Mouse (Mus musculus): Measurements from ENCODE around the gene Yipf3. TPM values are rescaled to one million over a fixed set of nuclear protein-coding genes. Genes with fewer than 3 reads are reported as not detected.

Yipf3 gene
- polyA plus RNA-seq, 1 experiment from 2014 or later: 95.7 TPM

DNA sequence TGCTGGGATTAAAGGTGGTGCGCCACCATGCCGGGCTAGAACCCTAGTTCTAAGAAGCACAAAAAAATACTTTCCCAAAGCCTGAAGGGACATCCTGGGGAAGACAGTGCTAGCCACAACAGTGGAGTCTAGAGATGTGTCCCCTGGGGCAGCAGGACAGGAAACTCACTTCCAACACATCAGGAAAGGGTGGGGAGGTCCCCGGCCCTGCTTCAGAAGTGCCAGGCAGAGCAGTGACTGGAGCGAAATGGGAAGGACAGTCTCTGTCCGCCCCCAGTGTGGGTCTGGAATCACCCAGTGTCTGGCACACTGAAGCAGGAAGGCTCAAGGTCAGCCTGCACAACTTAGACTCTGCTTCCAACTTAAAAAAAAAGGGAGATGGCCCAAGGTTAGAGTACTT, 24.8 kb downstream of the Yipf3 start:
- no peaks in the 10 kb centered on the region for H3K9me3 ChIP-seq
- no peak for ATAC-seq (ENCODE audit: insufficient number of reproducible peaks, insufficient read depth, low FRiP score, low TSS enrichment, low read depth)
- H3K9ac ChIP-seq: no peak overlapping the region
- H3K4me2 ChIP-seq: no peak overlapping the region
- no peak overlapping the region for H3K4me3 ChIP-seq
- H3K27me3 ChIP-seq: no peaks in the 10 kb centered on the region
- peaks cover 80% of the 10 kb centered on the region for H3K4me1 ChIP-seq
- no peak overlapping the region for H3K27ac ChIP-seq
- 76% methylated on average over 5 of the region's 5 CpGs for WGBS
- H3K36me3 ChIP-seq: peaks cover 52% of the 10 kb centered on the region

DNA sequence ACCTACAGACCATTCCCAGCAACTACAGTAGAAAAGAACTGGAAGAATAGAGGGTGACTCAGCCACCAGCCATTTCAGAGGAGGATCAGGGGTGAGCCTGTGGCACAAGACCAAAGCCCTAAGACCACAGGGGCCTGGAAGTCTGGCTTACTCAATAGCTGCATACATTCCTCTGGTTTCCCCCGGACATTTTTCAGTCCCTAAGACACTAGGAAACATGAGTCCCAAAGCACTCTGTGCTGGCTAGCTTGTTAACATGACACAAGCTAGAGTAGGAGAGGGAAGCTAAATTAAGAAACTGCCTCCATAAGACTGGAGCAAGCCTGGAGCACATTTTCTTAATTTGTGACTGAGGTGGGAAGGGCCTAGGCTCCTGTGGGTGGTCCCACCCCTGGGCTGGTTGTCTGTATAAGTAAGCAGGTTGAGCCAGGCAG, 25.9 kb downstream of the Yipf3 start:
- no peaks in the 10 kb centered on the region for H3K27me3 ChIP-seq
- H3K4me2 ChIP-seq: 0 out of 2 replicates have a peak overlapping the region, but pooled peaks have one; percentile 10
- peak overlapping the region; percentile 7; the same call in 1 of the 2 replicates for H3K9ac ChIP-seq
- H3K4me1 ChIP-seq: peaks cover 84% of the 10 kb centered on the region
- no peaks in the 10 kb centered on the region for H3K9me3 ChIP-seq
- WGBS: 12% methylated on average over 1 of the region's 1 CpGs
- peak overlapping the region; percentile 77 for H3K27ac ChIP-seq
- H3K36me3 ChIP-seq: peaks cover 53% of the 10 kb centered on the region
- no peak overlapping the region for H3K4me3 ChIP-seq
- ATAC-seq (ENCODE audit: insufficient number of reproducible peaks, insufficient read depth, low FRiP score, low TSS enrichment, low read depth): 0 out of 2 replicates have a peak, but pooled peaks have one; percentile 50

DNA sequence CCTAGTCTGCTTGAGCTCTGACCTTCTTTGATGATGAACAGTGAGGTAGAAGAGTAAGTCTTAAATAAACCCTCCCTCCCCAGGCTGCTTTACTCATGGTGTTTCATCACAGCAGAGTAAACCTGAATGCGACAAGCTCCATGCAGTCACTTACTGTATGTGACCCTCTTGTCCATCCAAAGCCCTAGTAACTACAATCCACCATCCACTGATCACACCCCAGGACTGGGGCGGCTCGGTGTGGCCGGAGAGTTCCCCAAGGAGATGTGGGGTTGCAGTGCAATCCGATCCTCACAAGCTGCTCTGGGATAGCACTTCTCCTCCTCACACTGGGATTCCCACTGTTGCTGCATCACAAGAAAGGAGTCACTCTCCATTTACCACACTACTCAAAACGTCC, 26.6 kb downstream of the Yipf3 start:
- Histone ChIP-seq H3K4me3 (no peak overlapping the region), H3K36me3 (peaks cover 53% of the 10 kb centered on the region)

DNA sequence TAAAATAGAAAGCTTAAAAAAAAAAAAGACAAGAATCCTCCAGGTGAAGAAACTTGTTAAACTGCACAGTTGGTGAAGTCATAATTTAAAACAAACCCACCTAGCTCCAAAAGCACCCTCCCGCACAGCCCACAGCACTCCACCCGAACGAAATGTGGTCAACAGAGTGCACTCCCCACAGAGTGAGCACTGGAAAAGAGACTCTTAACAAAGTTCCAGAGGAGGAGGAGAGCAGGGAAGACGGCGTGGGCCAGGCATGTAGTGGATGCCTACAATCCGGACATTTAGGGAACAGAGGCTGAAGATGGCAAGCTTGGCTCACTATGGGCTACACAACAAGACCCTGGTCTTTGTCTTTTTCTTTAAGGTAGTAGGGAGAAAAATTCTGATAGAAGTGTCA, 27.2 kb downstream of the Yipf3 start:
- Histone ChIP-seq H3K4me1 (peaks cover 79% of the 10 kb centered on the region), H3K9ac (peak overlapping the region; percentile 32; the same call in 1 of the 2 replicates), H3K4me3 (no peak overlapping the region), H3K9me3 (no peaks in the 10 kb centered on the region), H3K36me3 (peaks cover 53% of the 10 kb centered on the region), H3K4me2 (no peak overlapping the region), H3K27ac (peak overlapping the region; percentile 77), H3K27me3 (no peaks in the 10 kb centered on the region)
- WGBS: 61% methylated on average over 6 of the region's 6 CpGs
- ATAC-seq (ENCODE audit: insufficient number of reproducible peaks, insufficient read depth, low FRiP score, low TSS enrichment, low read depth): no peak

More for the DNA sequence above, 26.6 kb downstream of the Yipf3 start:
- H3K4me2 ChIP-seq: 0 out of 2 replicates have a peak overlapping the region, but pooled peaks have one; percentile 10
- 33% methylated on average over 6 of the region's 6 CpGs for WGBS
- no peaks in the 10 kb centered on the region for H3K27me3 ChIP-seq
- no peak for ATAC-seq (ENCODE audit: insufficient number of reproducible peaks, insufficient read depth, low FRiP score, low TSS enrichment, low read depth)
- H3K27ac ChIP-seq: peak overlapping the region; percentile 77
- peaks cover 84% of the 10 kb centered on the region for H3K4me1 ChIP-seq
- H3K9me3 ChIP-seq: no peaks in the 10 kb centered on the region
- peak overlapping the region; percentile 54 for H3K9ac ChIP-seq

DNA sequence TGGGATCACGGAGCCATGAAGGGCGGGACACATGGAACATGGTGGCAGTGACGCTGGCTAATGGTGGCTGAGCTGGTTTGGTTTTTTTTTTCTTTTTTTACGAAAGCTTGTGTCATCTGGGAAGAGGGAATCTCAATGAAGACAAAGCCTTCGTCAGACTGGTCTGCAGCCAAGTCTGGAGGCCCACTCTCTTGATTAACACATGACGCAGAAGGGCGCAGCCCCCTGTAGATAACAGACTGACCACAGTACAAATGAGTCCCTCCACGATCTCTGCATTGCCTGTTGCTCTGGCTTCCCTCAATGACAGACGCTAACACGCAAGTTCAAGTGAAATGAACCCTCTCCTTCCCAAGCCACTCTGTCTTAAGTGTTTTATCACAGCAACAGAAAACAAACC, 27.6 kb downstream of the Yipf3 start:
- no peak for ATAC-seq (ENCODE audit: insufficient number of reproducible peaks, insufficient read depth, low FRiP score, low TSS enrichment, low read depth)
- H3K4me1 ChIP-seq: peaks cover 78% of the 10 kb centered on the region
- H3K9ac ChIP-seq: peak overlapping the region; percentile 32; the same call in 1 of the 2 replicates
- no peaks in the 10 kb centered on the region for H3K27me3 ChIP-seq
- H3K9me3 ChIP-seq: no peaks in the 10 kb centered on the region
- peaks cover 53% of the 10 kb centered on the region for H3K36me3 ChIP-seq
- H3K4me3 ChIP-seq: no peak overlapping the region
- peak overlapping the region; percentile 77 for H3K27ac ChIP-seq
- no peak overlapping the region for H3K4me2 ChIP-seq
- 90% methylated on average over 10 of the region's 10 CpGs for WGBS

DNA sequence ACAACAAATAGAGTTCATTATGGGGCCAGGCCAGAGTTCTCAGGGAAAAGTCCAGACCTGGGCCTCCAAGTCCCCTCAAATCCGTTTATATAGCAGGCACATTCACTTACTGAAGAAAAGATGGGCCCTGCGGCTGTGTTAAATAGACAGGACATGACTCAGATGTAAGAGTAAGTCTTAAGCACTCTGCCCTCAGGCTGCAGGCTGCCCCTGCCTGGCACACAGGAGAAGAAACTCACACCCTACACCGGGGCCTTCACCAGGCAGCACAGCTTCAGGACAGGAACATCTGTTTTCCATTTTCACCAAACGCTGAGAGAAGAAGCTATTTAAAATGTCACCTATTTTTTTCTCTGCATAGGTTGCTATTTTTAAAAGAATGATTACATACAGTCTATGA, 29.7 kb downstream of the Yipf3 start:
- Histone ChIP-seq H3K9me3 (no peaks in the 10 kb centered on the region), H3K4me3 (no peak overlapping the region), H3K27me3 (no peaks in the 10 kb centered on the region), H3K4me1 (peaks cover 85% of the 10 kb centered on the region), H3K4me2 (peak overlapping the region; percentile 35), H3K27ac (peak overlapping the region; percentile 90), H3K9ac (peak overlapping the region; percentile 52), H3K36me3 (peaks cover 38% of the 10 kb centered on the region)
- 9% methylated on average over 4 of the region's 4 CpGs for WGBS
- no peak for ATAC-seq (ENCODE audit: insufficient number of reproducible peaks, insufficient read depth, low FRiP score, low TSS enrichment, low read depth)

DNA sequence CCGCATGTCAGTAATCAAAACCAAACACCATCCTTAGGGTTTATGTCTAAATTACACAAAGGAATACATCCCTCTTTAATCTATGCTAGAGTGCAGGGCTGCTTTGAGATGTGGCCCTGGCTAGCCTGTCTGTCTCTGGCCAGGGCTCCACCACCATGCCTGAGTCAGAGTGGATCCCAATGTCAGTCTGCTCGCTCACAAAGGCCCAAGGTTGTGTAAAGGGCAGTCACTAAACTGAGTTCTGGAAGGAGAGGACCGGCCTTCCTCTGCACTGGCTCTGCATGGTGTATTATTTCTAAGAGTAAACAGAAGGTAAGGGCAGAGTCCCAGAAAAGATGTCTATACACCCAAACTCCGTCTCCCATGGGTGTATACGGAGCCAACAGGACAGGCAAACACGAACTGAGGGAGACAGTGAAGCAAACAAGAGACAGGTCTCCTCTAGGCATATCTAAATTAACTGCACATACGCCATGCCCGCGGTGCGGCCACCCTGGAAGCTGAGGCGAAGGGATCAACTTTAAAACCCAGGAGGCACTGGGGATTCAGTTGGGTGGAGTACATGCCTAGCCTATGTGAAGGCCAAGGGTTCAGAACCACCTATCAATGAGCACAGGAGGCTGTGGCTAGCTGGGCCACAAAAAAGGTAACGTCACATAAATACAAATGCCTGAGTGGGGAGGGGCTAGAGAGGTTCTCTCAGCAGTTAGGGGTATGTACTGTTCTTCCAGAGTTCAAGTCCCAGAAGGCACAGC, 30.3 kb downstream of the Yipf3 start:
- Histone ChIP-seq H3K4me3 (no peak overlapping the region), H3K4me2 (peak overlapping the region; percentile 35), H3K9ac (peak overlapping the region; percentile 46; the same call in 1 of the 2 replicates), H3K27me3 (no peaks in the 10 kb centered on the region), H3K36me3 (peaks cover 32% of the 10 kb centered on the region), H3K9me3 (no peaks in the 10 kb centered on the region), H3K27ac (peak overlapping the region; percentile 90), H3K4me1 (peaks cover 81% of the 10 kb centered on the region)
- ATAC-seq (ENCODE audit: insufficient number of reproducible peaks, insufficient read depth, low FRiP score, low TSS enrichment, low read depth): no peak
- 44% methylated on average over 12 of the region's 12 CpGs for WGBS

DNA sequence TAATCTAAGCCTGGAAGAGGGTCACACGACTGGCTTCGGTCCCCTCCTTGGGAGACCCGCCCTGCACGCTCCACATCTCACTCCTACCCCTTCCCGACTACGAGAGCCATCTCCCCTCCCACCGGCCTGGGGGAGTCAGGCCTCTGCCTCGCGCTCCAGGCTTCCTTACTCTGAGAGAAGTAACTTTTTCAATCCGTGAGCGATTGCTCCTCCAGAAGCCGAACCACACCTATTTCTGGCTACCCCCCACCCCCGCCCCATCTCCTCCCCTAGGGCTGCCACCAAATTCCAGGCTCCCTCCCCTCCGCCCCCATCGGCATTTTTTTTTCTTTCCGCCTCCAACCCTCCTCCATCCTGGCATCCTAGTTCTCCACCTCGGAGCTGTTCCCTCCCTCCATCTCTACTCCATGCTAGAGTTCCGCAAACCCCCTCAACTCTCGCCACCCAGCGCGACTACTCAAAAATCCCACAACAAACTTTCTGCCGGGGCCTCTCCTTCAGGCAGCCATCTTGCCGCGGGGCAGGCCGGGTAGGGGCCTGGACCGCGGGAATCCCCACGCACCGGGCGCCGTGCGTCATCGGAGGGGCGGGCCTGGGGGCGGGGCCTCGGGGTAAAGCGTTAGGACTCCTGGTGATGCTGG, 34.7 kb downstream of the Yipf3 start, which contains the start of gene Tjap1:
Gene Tjap1 (minus strand): TSS at position 544 of the 641 bp plus-strand sequence.
- peaks cover 49% of the 10 kb centered on the region for H3K4me1 ChIP-seq
- H3K27ac ChIP-seq: peak within 1 kb of the TSS; percentile 97

DNA sequence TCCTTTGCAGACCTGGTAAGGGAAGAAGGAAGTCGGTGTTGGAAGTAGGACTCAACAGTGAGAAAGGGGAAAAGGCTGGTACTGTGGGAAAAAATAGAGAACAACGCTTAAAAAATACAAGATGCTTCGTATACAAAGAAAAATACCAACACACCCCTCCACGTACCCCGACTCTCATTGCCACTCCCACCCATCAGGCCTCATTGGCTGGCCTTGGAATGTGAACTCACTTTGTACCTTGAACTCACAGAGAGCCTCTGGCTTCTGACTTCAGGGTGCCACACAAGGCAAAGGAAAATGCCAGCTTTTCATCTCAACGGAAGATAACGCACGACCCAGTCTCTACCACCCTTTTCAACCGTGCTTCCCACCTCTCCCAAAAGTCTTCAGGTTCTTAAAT, 35.3 kb downstream of the Yipf3 start:
- H3K27ac ChIP-seq: peak overlapping the region; percentile 97
- H3K4me2 ChIP-seq: peak overlapping the region; percentile 93
- ATAC-seq (ENCODE audit: insufficient number of reproducible peaks, insufficient read depth, low FRiP score, low TSS enrichment, low read depth): no peak
- H3K4me1 ChIP-seq: peaks cover 49% of the 10 kb centered on the region
- H3K9ac ChIP-seq: peak overlapping the region; percentile 87; the same call in 1 of the 2 replicates
- H3K27me3 ChIP-seq: no peaks in the 10 kb centered on the region
- H3K9me3 ChIP-seq: no peaks in the 10 kb centered on the region
- 21% methylated on average over 9 of the region's 9 CpGs for WGBS
- H3K4me3 ChIP-seq: peak overlapping the region; percentile 73
- H3K36me3 ChIP-seq: peaks cover 26% of the 10 kb centered on the region

More for the DNA sequence above, 34.7 kb downstream of the Yipf3 start, which contains the start of gene Tjap1:
- Histone ChIP-seq H3K4me2 (peak within 1 kb of the TSS; percentile 93), H3K27me3 (no peaks in the 10 kb centered on the region), H3K9ac (peak within 1 kb of the TSS; percentile 87), H3K4me3 (peak within 1 kb of the TSS; percentile 73), H3K9me3 (no peaks in the 10 kb centered on the region), H3K36me3 (peaks cover 28% of the 10 kb centered on the region)
- under 1% methylated on average over 37 of the region's 37 CpGs for WGBS
- ATAC-seq (ENCODE audit: insufficient number of reproducible peaks, insufficient read depth, low FRiP score, low TSS enrichment, low read depth): peak; percentile 88

DNA sequence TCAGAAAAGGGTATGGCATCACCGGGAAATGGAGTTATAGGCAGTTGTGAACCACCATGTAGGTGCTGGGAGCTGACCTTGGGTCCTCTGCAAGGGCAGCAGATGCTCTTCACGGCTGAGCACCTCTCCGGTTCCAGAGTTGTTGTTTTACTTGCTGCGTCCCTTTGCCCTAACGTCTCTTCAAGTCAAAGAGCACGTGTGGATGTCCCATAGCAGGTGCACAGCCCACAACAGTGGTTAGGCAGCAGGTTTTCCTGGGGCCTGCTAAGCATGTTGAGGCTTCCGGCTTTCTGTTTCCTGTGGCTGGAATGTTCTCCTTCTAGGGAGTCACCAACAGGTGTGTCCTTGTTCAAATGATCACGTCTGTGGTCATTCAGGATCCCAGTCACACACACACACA, 36.0 kb downstream of the Yipf3 start:
- Histone ChIP-seq H3K27ac (no peak overlapping the region), H3K9me3 (no peaks in the 10 kb centered on the region), H3K9ac (no peak overlapping the region), H3K27me3 (no peaks in the 10 kb centered on the region), H3K36me3 (peaks cover 19% of the 10 kb centered on the region), H3K4me3 (no peak overlapping the region), H3K4me2 (no peak overlapping the region), H3K4me1 (peaks cover 45% of the 10 kb centered on the region)
- ATAC-seq (ENCODE audit: insufficient number of reproducible peaks, insufficient read depth, low FRiP score, low TSS enrichment, low read depth): no peak
- 87% methylated on average over 8 of the region's 8 CpGs for WGBS

DNA sequence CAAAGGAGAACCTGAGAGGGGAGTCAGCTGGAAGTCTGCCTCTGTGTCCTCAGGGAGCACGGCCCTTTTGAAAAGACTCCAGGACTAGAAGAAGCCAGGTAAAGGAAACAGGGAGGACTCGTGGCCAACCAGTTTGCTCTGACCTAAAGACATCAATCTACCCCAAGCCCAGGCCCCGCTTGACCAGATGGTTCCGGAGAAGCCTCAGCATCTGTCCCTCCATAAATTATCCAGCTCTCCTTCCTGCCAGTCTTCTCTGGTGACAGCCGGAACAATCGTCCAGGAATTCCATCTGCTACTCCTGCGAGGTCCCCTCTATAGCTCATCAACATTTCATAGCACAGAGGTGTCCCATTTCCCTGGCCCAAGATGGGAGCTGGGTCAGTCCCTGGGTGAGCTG, 36.8 kb downstream of the Yipf3 start:
- Histone ChIP-seq H3K4me1 (peaks cover 43% of the 10 kb centered on the region), H3K27ac (no peak overlapping the region), H3K27me3 (no peaks in the 10 kb centered on the region), H3K36me3 (peaks cover 12% of the 10 kb centered on the region), H3K4me2 (no peak overlapping the region), H3K9ac (no peak overlapping the region), H3K9me3 (no peaks in the 10 kb centered on the region), H3K4me3 (no peak overlapping the region)
- 47% methylated on average over 7 of the region's 7 CpGs for WGBS
- ATAC-seq (ENCODE audit: insufficient number of reproducible peaks, insufficient read depth, low FRiP score, low TSS enrichment, low read depth): no peak

All from embryonic facial prominence, embryonic 13.5 days (tissue).